Mouse (Mus musculus) lung, embryonic 15.5 days (tissue): ENCODE data around the gene Kif4. TPM values are rescaled to one million over a fixed set of nuclear protein-coding genes. Genes with fewer than 3 reads are reported as not detected.

ENCODE experiments used
- polyA plus RNA-seq: library from polyadenylated mRNA; unstranded; fragments of >200 nt; fragmentation: Nextera tagmentation; extraction: Ambion mirVana; gene quantifications from 2 replicates; pipeline ENCODE4 v1.2.1, GENCODE M21; 2015

Kif4 gene
- polyA plus RNA-seq, 1 experiment from 2014 or later, result 33.6 TPM

Other genes with a start within 250 kb of the Kif4 start
- not detected in 2 replicates for gene Otud6a, start 196.7 kb upstream of the Kif4 start, polyA plus RNA-seq
- 0.69 and 0.72 TPM in 2 replicates for gene Awat2, start 183.0 kb upstream of the Kif4 start, polyA plus RNA-seq
- gene Igbp1, start 131.4 kb upstream of the Kif4 start, polyA plus RNA-seq, result 35.4 and 37.6 TPM in 2 replicates
- not detected in 2 replicates for gene Dgat2l6, start 100.9 kb upstream of the Kif4 start, polyA plus RNA-seq
- not detected in 2 replicates for gene Awat1, start 53.5 kb upstream of the Kif4 start, polyA plus RNA-seq
- not detected in 2 replicates for gene P2ry4, start 30.9 kb upstream of the Kif4 start, polyA plus RNA-seq
- gene Arr3, start 20.2 kb upstream of the Kif4 start, polyA plus RNA-seq, result not detected in 2 replicates
- 103 and 107 TPM in 2 replicates for gene Pdzd11, start 831 bp downstream of the Kif4 start, polyA plus RNA-seq
- 0.29 and 0.44 TPM in 2 replicates for gene Gdpd2, start 104.1 kb downstream of the Kif4 start, polyA plus RNA-seq
- gene Dlg3, start 142.0 kb downstream of the Kif4 start, polyA plus RNA-seq, result 2.7 and 4.0 TPM in 2 replicates